Mouse (Mus musculus) granulocyte monocyte progenitor cell, adult 5-6 weeks (primary cell): Measurements from ENCODE around the gene Slc43a2. TPM values are rescaled to one million over a fixed set of nuclear protein-coding genes. Genes with fewer than 3 reads are reported as not detected.
A peak's percentile ranks its signal among the peaks of the same experiment; 100 is the strongest.

Experiments
- ATAC-seq: replicated peaks from 2 replicates; pipeline ENCODE4 v1.8.0; 2016; ENCODE audit warnings: mild to moderate bottlenecking, moderate TSS enrichment, inconsistent platforms; ENCODE audit not compliant: poor library complexity, severe bottlenecking
- total RNA-seq, 2 experiments: library from RNA; stranded (forward) in 1 of 2; stranded (reverse) in 1 of 2; fragments of 200-712, 200-1000 nt in 1 of 2; fragments of >200 nt in 1 of 2; fragmentation: Nextera tagmentation in 1 of 2; gene quantifications; 2 replicates each; pipeline ENCODE4 v1.2.3; 2014 to 2017

Slc43a2 gene
- total RNA-seq (2014; fragmentation: Nextera tagmentation) (12.7 and 20.1 TPM in 2 replicates), total RNA-seq (2017) (6.2 and 7.3 TPM in 2 replicates)

DNA sequence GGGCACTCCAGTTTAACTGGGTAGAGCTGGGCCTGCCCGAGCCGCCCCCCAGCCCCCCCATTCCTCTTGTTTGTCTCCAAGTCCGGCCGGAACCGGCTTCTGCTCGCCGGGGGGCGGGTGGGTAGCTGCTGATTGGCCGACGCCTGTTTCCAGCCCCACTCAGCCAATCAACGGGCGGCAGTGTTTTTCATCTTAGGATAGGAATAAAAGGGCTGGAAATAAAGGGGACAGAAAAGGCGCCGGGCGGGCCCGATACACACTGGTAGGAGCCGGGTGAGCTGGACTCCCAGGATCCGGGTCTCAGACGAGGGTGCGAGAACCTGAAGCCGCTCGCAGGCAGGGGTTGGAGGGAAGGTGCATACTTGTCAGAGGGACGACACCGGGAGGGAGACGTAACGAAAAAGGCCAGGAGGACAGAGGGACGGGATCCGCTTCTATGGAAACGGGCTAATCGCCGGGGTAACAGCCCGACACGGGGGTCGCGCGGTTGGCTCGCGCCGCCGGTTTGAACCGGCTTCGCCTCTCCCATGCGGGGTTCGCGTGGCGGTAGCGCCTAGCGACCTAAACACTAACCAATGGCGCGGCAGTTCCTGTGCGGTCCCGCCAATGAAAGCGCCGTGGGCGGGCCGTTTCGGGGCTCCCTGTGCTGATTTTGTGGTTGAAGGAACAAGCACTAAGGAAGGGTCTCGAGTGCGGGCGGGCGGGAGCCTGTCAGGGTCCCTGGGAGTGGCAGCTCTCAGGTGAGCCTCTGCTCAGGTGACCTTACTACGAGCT, at the start of gene Slc43a2:
Gene Slc43a2 (plus strand): TSS at position 226 of the 774 bp plus-strand sequence.
- ATAC-seq: peak; percentile 64

DNA sequence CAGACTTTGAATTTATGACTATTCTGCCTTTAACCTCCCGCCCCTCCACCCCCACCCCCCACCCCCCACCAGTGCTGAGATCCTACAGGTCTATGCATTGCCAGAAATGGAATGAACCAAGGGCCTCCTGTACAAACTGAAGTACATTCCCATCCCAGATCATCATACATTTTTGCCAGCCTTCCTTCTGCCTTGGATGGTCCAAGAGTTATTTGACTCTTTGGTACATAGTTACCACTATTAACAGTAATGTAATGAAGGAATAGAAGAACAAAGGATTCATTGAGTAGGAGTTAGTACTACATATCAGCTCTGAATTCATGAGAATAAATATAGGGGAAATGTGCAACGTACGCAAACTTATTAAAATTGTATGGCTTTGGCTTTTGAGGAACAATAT, 45.3 kb upstream of the Slc43a2 start:
- ATAC-seq: no peak

DNA sequence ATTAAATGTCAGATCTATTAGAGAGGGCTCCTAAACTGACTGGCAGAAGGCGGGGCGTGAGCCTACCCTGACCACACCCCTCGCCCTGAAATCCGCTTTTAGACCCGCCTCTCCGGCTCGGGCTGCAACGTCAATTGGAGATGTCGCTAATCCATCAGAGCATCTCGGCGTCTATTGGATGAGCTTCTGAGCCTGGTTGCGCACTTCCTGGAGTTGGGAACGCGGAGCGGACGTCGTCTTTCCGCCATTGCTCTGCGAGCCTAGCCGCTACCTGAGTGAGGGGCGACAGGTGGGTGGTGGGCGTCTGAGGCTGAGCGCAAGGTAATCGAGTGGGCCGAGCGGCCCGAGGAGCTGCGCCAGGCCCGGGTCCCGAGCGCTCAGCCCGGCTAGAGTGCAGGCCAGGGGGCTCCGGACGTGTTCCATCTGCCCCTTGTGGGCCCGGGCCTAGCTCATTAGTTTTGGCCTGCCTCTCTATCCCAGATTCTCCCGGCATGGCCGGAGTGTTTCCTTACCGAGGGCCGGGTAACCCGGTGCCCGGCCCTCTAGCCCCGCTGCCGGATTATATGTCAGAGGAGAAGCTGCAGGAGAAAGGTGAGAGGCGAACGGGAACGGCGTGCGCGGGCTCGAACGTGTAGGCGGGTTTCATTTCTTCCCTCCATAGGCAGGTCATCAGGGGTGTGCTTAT, 44.8 kb upstream of the Slc43a2 start, which contains the start of gene Prpf8:
Gene Prpf8 (plus strand): TSS at position 216 of the 685 bp plus-strand sequence.
- peak; percentile 100 for ATAC-seq

DNA sequence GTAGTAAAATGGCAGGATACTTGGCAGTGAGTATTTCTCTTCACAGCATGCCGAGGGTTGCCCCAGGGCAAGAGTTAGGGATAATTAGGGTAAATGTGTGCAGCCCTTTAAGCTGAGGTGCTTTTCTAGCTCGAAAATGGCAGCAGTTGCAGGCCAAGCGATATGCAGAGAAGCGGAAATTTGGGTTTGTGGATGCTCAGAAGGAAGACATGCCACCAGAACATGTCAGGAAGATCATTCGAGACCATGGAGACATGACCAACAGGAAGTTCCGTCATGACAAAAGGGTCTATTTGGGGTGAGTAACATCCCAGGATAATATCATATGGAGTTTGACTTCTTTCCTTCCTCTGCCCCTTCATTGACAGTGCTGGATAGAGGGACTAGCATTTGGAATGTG, 44.0 kb upstream of the Slc43a2 start:
- no peak for ATAC-seq

DNA sequence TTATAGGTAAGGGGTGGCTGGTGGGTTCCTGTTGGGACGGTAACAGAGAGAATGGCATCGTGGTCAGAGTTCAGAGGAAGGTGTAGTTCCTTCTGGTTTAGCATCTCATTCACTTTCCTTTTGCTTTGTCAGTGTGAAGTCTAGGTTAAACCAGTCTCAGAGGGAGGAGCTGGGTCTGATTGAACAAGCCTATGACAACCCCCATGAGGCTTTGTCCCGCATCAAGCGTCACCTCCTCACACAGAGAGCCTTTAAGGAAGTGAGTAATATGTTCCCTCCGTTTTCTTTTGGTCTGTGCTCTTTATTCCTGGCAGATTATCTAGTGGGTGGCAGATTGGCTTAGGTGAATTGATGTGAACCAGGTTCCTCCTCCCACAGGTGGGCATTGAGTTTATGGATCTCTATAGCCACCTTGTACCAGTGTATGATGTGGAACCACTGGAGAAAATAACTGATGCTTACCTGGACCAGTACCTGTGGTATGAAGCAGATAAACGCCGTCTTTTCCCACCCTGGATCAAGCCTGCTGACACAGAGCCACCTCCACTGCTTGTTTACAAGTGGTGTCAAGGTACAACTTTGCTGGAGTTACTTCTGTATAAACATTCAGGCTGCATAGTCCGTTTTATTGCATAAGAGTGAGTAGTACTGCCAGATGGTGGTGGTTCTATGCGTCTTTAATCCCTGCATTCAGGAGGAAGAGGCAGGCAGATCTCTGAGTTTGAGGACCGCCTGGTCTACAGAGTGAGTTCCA, 37.0 kb upstream of the Slc43a2 start:
- no peak for ATAC-seq

DNA sequence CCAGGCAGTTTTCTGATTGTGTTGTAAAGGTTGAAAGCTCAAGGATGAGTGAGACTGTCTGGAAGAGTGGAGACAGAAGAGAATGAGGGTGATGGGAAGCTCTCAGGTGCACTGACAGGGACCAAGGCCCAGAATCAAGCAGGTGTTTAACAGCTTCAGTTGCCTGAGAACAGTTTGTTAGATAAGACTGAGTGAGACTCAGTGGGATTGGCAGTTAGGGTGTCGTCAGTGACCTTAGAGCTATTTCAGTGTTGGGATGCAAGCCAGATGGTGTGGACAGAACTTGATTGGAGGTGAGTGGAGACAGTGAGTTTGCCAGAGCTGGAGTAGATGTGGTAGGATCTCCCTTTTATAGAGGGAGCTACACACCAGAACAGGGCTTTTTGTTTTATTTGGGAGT, 33.4 kb upstream of the Slc43a2 start:
- no peak for ATAC-seq

DNA sequence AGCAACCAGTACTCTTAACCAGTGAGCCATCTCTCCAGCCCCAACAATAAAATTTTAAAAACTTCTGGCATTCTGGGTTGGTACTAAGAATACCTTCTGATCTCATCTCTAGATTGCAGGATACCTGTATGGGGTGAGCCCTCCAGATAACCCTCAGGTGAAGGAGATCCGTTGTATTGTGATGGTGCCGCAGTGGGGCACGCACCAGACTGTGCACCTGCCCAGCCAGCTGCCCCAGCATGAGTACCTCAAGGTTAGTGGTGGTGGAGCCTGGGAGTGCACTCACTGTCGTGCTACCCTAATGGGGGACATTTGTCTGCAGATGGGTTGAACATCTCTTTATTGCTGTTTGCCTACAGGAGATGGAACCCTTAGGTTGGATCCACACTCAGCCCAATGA, 23.3 kb upstream of the Slc43a2 start:
- no peak for ATAC-seq

DNA sequence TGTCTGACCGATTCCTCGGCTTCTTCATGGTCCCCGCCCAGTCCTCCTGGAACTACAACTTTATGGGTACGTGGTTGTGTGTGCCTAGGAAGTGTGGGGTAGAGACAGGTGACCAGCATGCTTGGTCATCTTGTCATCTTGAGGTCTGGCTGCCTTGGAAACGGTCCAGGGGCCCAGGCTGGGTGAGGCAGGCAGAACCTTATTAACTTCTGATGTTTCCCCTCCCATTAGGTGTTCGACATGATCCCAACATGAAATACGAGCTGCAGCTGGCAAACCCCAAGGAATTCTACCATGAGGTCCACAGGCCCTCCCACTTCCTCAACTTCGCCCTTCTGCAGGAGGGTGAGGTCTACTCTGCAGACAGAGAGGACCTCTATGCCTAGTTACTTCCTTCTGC, 22.6 kb upstream of the Slc43a2 start:
- ATAC-seq: no peak

DNA sequence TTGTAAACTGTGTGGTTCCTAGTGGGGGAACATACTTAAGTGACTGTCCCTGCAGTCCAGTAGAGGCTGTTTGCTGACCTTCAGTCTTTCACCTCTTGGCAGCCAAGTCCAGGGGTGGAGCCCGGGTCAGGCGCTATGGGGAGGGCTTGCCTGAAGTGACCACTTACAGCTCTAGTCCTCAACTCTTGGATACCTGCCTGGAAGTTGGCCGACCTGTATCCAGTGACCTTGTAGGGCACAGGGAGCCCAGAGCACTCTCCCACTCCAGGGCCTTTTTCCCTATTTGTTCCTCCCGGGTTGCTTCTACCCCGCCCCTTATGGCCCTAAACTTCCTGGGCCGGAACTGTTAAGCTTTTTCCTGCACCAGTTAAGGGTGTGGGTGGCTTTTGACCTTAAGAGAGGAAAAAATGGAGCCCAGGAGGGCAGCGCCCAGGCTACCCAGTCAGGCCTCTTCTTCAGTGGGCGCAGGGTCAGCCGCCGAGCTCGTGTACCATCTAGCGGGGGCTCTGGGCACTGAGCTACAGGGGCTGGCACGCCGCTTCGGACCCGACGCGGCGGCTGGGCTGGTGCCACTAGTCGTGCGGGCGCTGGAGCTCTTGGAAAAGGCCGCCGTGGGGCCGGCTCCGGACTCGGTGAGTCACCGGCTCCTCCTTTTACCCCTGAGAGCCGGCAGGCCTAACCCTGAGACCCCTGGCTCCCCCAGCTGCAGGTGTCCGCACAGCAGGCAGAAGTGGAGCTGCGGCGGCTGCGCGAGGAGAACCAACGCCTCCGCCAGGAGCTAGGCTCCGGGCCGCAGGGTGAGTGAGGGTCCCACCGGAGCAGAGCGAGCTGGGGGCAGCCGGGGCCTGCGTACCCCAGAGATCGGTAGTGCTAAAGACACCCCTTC, 21.5 kb upstream of the Slc43a2 start, which contains the start of gene Rilp:
Gene Rilp (plus strand): TSS at position 354 of the 886 bp plus-strand sequence.
- peak; percentile 50 for ATAC-seq

DNA sequence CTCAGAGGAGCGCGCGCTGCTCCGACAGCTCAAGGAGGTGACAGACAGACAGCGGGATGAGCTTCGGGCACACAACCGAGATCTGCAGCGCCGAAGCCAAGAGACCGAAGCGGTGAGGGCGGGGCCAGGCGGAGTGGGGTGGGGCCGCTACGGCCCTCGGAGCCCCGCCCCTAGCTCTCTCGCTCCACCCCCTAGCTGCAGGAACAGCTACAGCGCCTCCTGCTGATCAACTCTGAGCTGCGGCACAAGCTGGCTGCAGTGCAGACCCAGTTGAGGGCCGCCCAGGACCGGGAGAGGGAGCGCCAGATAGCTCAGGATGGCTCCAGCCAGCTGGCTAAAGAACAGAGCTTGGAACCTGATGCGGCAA, 20.9 kb upstream of the Slc43a2 start:
- ATAC-seq: peak; percentile 81

DNA sequence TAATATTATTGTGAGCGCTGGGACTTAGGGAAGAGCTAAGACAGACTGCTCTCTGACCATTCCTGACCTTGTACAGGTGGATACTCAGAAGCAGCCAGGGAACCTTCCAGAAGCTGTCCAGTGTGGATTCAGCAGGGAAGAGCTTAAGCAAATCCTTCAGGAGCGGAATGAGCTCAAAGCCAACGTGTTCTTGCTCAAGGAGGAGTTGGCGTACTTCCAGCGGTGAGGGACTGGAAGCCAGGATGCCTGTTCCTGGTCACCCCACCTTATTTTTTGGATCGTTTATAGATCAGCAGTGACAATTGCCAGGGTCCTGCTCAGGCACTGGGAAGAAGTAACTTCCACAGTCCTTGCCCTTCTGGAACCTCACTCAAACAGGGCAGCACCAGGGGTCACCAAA, 20.3 kb upstream of the Slc43a2 start:
- no peak for ATAC-seq

DNA sequence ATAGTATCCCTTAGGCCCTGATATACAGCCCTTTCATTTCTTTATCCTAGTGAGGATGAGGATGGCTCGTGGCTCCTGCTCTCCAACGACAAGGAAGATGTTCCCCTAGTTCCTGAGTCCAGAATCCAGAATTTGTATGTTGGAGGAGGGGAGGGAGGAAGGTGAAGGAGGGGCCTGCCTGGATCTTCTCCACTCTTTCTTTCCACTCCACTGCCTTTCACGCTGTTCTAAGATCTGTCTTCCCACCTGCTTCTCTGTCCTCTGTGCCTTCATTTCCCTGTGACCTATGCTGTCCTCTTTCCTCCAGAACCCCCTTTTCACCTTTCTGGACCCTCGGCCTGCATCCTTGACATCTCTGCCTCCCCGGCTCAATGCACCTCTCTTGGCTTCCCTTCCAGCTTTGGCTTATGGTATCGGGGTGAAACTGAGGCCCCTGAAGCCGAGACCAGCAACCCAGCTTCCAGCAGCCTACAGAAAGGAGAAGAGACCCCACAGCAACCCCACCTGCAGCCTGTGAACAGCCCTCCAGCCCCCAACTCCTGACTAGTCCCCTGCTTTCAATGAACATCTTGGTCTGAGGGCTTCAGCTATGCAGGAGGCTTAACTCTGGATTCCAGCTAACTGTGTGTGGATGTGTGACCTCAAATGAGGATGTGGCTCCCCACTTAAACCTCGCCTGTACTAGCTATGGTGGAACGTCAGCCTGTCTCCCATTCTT, 19.0 kb upstream of the Slc43a2 start:
- peak; percentile 17; the same call in 1 of the 2 replicates for ATAC-seq

DNA sequence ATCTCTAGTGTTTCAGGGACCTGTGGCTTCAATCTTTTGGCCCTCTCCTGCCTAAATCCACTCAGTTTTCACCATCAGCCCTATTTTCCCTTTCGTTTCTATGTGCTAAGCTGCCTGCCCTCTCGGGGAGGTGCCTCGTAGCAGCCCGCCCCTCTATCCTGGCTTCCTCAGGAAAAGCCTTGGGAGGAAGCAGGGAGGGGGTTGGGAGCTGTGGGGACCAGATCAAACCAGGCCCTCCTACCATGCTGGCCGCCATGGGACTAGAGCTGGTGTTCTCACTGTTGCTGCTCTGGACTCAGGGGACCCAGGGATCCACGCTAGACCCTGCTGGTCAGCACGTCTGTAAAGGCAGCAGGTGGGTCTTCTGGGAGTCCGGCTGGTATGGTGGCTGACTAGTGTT, 18.2 kb upstream of the Slc43a2 start, which contains the start of gene Scarf1:
Gene Scarf1 (plus strand): TSS at position 205 of the 400 bp plus-strand sequence.
- ATAC-seq: peak; percentile 10; the same call in 1 of the 2 replicates

DNA sequence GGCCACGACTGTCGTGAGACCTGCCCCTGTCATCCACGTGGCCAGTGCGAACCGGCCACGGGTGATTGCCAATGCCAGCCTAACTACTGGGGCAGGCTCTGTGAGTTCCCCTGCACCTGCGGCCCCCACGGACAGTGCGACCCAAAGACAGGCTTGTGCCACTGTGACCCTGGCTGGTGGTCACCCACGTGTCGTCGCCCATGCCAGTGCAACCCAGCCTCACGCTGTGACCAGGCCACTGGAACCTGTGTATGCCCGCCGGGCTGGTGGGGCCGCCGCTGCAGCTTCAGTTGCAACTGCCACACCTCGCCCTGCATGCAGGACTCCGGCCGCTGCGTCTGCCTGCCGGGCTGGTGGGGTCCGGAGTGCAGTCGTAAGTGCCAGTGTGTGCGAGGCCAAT, 16.3 kb upstream of the Slc43a2 start:
- ATAC-seq: no peak

DNA sequence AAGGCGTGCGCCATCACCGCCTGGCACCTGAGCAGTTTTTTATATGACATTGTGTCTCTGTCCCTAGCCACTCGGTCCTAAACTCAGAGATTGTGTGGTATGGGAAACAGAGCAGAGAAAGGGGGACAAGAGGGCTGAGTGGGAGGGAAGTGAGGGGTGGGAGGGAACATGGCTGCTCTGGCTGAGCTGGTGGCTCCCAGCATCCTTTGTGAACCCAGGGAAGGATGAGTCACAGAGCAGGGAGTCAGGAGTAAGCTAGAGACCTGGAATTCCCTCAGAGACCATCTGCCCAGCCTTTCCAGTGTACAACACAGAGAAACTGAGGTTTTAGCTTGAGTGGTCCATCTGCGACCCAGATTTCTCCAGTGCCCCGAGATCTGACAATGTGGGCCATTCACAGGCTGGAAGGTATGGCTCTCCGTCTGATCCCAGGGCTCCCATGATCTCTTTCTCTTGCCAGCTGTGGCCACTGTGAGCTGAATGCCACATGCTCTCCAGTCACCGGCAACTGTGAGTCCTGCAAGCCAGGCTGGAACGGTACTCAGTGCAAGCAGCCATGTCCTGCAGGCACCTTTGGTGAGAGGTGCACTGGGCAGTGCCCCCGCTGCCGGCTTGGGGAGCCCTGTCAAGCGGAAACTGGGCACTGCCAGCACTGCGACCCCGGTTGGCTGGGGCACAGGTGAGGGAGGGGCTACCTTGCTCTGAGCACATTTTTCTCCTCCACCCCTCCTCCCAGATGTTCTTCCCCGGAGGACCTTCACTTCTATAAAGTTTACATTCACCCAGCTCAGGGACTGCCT, 11.5 kb upstream of the Slc43a2 start:
- ATAC-seq: no peak

DNA sequence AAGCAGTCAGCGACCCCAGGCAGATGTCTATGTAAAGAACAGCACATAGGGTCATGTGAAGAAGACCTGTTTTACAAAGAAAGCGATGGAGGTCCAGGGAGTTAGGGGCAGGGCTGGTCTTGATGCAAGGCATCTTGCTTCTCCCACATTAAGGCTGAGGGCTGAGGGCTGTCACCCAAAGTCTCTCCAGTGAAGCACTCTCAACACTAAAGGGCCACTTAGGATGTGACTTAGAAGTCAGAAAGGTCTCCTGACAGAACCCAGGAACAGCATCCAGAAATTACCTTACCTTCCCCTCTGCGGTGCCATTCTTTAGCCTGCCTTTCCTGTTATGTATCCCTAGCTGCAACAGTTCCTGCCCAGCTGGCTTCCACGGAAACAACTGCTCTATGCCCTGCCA, 9.9 kb upstream of the Slc43a2 start:
- ATAC-seq: no peak

DNA sequence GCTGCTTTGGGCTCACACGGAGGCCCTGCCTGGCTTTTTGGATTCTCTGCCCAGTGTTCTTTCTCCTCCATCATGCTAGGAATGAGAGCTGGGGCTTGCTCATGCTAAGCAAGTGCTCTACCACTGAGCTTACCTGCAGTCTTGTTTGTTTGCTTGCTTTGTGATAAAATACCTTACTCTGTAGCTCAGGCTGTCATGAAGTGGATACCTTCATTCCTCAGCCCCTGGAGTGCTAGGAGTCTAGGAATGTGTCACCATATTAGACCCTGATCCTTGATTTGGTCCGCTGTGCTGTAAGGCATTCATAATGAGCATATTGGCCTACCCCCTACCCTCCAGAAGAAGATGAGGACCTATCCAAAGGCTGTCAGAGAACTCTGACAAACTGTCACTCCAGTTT, 8.7 kb upstream of the Slc43a2 start:
- ATAC-seq: no peak

DNA sequence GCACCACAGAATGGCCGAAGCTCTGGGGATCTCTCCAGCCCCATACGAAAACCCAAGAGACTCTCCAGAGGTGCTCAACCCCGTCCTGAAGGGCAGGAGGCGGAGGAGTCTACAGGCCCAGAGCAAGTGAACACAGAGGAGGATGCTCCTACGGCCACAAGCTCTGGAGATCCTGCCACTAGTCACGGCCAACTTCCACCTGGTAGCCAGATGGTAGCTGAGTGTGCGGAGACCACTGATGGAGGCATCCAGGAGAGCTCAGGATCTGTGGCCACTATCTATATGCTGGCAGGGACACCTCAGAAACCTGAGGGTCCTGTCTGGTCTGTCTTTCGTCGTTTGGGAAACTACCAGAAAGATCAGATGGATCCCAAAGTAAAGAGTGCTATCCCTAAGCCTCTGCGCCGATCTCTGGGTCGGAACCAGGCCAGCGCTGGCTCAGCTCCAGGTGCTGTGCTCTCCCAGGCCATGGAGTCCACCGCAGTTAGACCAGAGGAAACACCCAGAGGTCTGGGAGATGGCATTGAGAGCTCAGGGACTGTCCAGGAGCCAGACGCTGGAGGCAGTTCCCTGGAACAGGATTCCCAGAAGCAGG, 5.9 kb upstream of the Slc43a2 start:
- no peak for ATAC-seq
